Mouse (Mus musculus) intestine, postnatal 0 days (tissue): Measurements from ENCODE around the gene Pigf. TPM values are rescaled to one million over a fixed set of nuclear protein-coding genes. Genes with fewer than 3 reads are reported as not detected.

Experiments used
- ATAC-seq: fragments of 200-750 bp; cut with Nextera tagmentation; 2 replicates; pipeline ENCODE4 v1.8.0; 2017; ENCODE audit warnings: mild to moderate bottlenecking, moderate TSS enrichment, moderate library complexity
- H3K27ac ChIP-seq: fragments of 300-500 bp; sonication (generic); 2 replicates; pipeline ENCODE4 v1.5.1; 2014; ENCODE audit warnings: mild to moderate bottlenecking, low read depth, low read length, moderate library complexity
- H3K27me3 ChIP-seq: fragments of 300-500 bp; sonication (generic); replicated peaks from 2 replicates; pipeline ENCODE4 v1.6.1; 2014; ENCODE audit warnings: low read length, mixed read lengths; ENCODE audit not compliant: control insufficient read depth, insufficient read depth
- H3K36me3 ChIP-seq: fragments of 300-500 bp; sonication (generic); 2 replicates; pipeline ENCODE4 v1.6.1; 2014; ENCODE audit warnings: mild to moderate bottlenecking, moderate library complexity; ENCODE audit not compliant: control insufficient read depth, insufficient read depth
- H3K4me1 ChIP-seq: fragments of 300-500 bp; sonication (generic); replicated peaks from 2 replicates; pipeline ENCODE4 v1.6.1; 2014; ENCODE audit warnings: antibody characterized with exemption, low read length, mixed read lengths; ENCODE audit not compliant: control insufficient read depth, insufficient read depth
- H3K4me2 ChIP-seq: fragments of 300-500 bp; sonication (generic); replicated peaks from 2 replicates; pipeline ENCODE4 v1.6.1; 2014; ENCODE audit warnings: low read depth, mild to moderate bottlenecking, moderate library complexity
- H3K4me3 ChIP-seq: fragments of 300-500 bp; sonication (generic); 2 replicates; pipeline ENCODE4 v1.5.1; 2014; ENCODE audit warnings: low read depth, low read length
- H3K9ac ChIP-seq: fragments of 300-500 bp; sonication (generic); 2 replicates; pipeline ENCODE4 v1.6.1; 2014; ENCODE audit warnings: mild to moderate bottlenecking, low read depth, low read length
- H3K9me3 ChIP-seq: fragments of 300-500 bp; sonication (generic); 2 replicates; pipeline ENCODE4 v1.6.1; 2016; ENCODE audit warnings: mixed run types; ENCODE audit not compliant: control insufficient read depth
- CTCF ChIP-seq: sonication (generic); IDR thresholded peaks from 2 replicates; pipeline ENCODE4 v1.5.1; 2016; ENCODE audit warnings: low read depth, mild to moderate bottlenecking, control low read depth, antibody characterized with exemption, moderate library complexity
- WGBS: fragments of 180-500 bp; shearing (Covaris S2); extraction: QIAGEN DNeasy Blood & Tissue Kit; methylation state at CpG from one replicate; pipeline ENCODE4 v1.1.7; 2014; 5-methylcytosine and 5-hydroxymethylcytosine counted together
- polyA plus RNA-seq: library from polyadenylated mRNA; unstranded; fragments of >200 nt; fragmentation: Nextera tagmentation; extraction: Ambion mirVana; gene quantifications from 2 replicates; pipeline ENCODE4 v1.2.1, GENCODE M21; 2015

Pigf gene
- polyA plus RNA-seq, 1 experiment from 2014 or later = 42.6 TPM

- Histone ChIP-seq H3K9ac (no peak overlapping the region), H3K4me3 (no peak overlapping the region), H3K9me3 (no peaks in the 10 kb centered on the region), H3K36me3 (no peaks in the 10 kb centered on the region), H3K27me3 (no peaks in the 10 kb centered on the region), H3K4me2 (no peak overlapping the region), H3K27ac (no peak overlapping the region), H3K4me1 (no peaks in the 10 kb centered on the region)
- ATAC-seq = no peak
- 80% methylated on average over 5 of the region's 5 CpGs for WGBS
- TF ChIP-seq CTCF = no peak
These were observed 28.7 kb upstream of the Pigf start for GRCm38 (mm10) chr17:87053921-87054320.

GRCm38 (mm10) chr17:87052432-87052831, 27.2 kb upstream of the Pigf start:
- TF ChIP-seq CTCF = no peak

GRCm38 (mm10) chr17:87051652-87052051, 26.4 kb upstream of the Pigf start:
- Histone ChIP-seq H3K9me3 (no peaks in the 10 kb centered on the region), H3K27me3 (no peaks in the 10 kb centered on the region), H3K4me1 (no peaks in the 10 kb centered on the region), H3K9ac (no peak overlapping the region), H3K4me3 (no peak overlapping the region), H3K27ac (no peak overlapping the region), H3K4me2 (no peak overlapping the region), H3K36me3 (no peaks in the 10 kb centered on the region)
- no peak for ATAC-seq
- TF ChIP-seq CTCF = no peak
- WGBS = 100% methylated on average over 1 of the region's 1 CpGs

More at GRCm38 (mm10) chr17:87052432-87052831, 27.2 kb upstream of the Pigf start:
- no peaks in the 10 kb centered on the region for H3K27me3 ChIP-seq
- no peak overlapping the region for H3K4me2 ChIP-seq
- H3K27ac ChIP-seq = no peak overlapping the region
- H3K9ac ChIP-seq = no peak overlapping the region
- no peaks in the 10 kb centered on the region for H3K4me1 ChIP-seq
- no peak for ATAC-seq
- no peak overlapping the region for H3K4me3 ChIP-seq
- WGBS = 79% methylated on average over 1 of the region's 1 CpGs
- no peaks in the 10 kb centered on the region for H3K36me3 ChIP-seq
- no peaks in the 10 kb centered on the region for H3K9me3 ChIP-seq

GRCm38 (mm10) chr17:87050469-87051175, 25.4 kb upstream of the Pigf start:
- H3K4me3 ChIP-seq = no peak overlapping the region
- no peak overlapping the region for H3K4me2 ChIP-seq
- H3K9me3 ChIP-seq = no peaks in the 10 kb centered on the region
- WGBS = 42% methylated on average over 9 of the region's 9 CpGs
- no peaks in the 10 kb centered on the region for H3K27me3 ChIP-seq
- no peak for TF ChIP-seq CTCF
- H3K4me1 ChIP-seq = no peaks in the 10 kb centered on the region
- no peak overlapping the region for H3K9ac ChIP-seq
- no peak for ATAC-seq
- H3K27ac ChIP-seq = no peak overlapping the region
- H3K36me3 ChIP-seq = no peaks in the 10 kb centered on the region

- 60% methylated on average over 5 of the region's 5 CpGs for WGBS
- TF ChIP-seq CTCF = no peak
- no peaks in the 10 kb centered on the region for H3K9me3 ChIP-seq
- no peaks in the 10 kb centered on the region for H3K4me1 ChIP-seq
- no peaks in the 10 kb centered on the region for H3K36me3 ChIP-seq
- ATAC-seq = no peak
- H3K9ac ChIP-seq = no peak overlapping the region
- no peak overlapping the region for H3K4me2 ChIP-seq
- H3K4me3 ChIP-seq = no peak overlapping the region
- H3K27ac ChIP-seq = no peak overlapping the region
- no peaks in the 10 kb centered on the region for H3K27me3 ChIP-seq
These were observed 24.5 kb upstream of the Pigf start for GRCm38 (mm10) chr17:87049696-87050095.

- Histone ChIP-seq H3K9me3 (no peaks in the 10 kb centered on the region), H3K4me1 (no peaks in the 10 kb centered on the region), H3K4me2 (no peak overlapping the region), H3K9ac (no peak overlapping the region), H3K4me3 (no peak overlapping the region), H3K27me3 (no peaks in the 10 kb centered on the region), H3K36me3 (no peaks in the 10 kb centered on the region), H3K27ac (no peak overlapping the region)
- WGBS = 81% methylated on average over 8 of the region's 8 CpGs
- ATAC-seq = no peak
- TF ChIP-seq CTCF = no peak
These were observed 19.6 kb upstream of the Pigf start for GRCm38 (mm10) chr17:87044796-87045195.
